Mouse (Mus musculus) liver, postnatal 0 days (tissue): ENCODE measurements around the gene Ptcd2.

ENCODE experiments used
- CTCF ChIP-seq: sonication (generic); IDR thresholded peaks from 2 replicates; pipeline ENCODE4 v1.5.1; 2016; ENCODE audit warnings: antibody characterized with exemption, low read depth
- EP300 ChIP-seq: IDR thresholded peaks from 2 replicates; pipeline ENCODE4 v1.6.1; 2016; ENCODE audit warnings: antibody characterized with exemption, low read depth, mild to moderate bottlenecking

DNA sequence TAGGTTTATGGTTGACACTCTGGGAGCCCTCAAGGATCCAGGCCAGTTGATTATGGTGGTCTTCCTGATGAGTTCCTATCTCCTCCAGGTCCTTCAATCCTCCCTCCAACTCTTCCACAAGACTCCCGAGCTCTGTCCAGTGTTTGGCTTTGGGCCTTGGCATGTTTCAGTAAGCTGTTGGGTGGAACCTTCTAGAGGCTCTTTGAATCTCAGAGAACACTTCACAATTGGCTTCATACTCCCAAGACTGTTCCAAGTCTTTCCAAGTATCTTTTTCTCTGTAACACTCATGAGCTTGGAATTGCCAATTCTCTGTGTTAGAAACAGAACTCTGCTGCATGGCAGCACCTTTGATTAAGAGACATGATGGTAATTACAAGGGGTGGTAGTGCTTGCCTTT lies 39.3 kb downstream of the Ptcd2 start:
- TF ChIP-seq CTCF (no peak), EP300 (no peak)
